Mouse (Mus musculus) adrenal gland, adult 2 months (tissue): ENCODE data around the gene BC049715. TPM values are rescaled to one million over a fixed set of nuclear protein-coding genes. Genes with fewer than 3 reads are reported as not detected.
A peak's percentile ranks its signal among the peaks of the same experiment; 100 is the strongest.
"Not testable (repeated sequence)": the region's sequence is repeated elsewhere in the genome, so short reads cannot be mapped to it uniquely, and the experiment has no call there.

Source experiments
- DNase-seq: peaks from one replicate; pipeline ENCODE4 v3.0.0; 2021
- long read RNA-seq: library from polyadenylated mRNA; stranded (forward); transcript quantifications from one replicate; pipeline ENCODE4 v2.0.0, GENCODE M21; 2021
- polyA plus RNA-seq: library from polyadenylated mRNA; depleted of rRNA; stranded (reverse); fragments of >200 nt; gene quantifications from 2 replicates; pipeline ENCODE4 v1.2.3, GENCODE M21; 2012; rRNA removed
- total RNA-seq, 2 experiments: library from RNA; stranded (reverse); gene quantifications; 2 replicates each; pipeline ENCODE4 v1.2.3; 2021

BC049715 gene
- total RNA-seq (1 to 10 TPM in 1 of 2 experiments, under 1 TPM in 1; 0.41 to 1.1 TPM), polyA plus RNA-seq (0.21 and 0.71 TPM in 2 replicates)
- long read RNA-seq = 0 reads

DNA sequence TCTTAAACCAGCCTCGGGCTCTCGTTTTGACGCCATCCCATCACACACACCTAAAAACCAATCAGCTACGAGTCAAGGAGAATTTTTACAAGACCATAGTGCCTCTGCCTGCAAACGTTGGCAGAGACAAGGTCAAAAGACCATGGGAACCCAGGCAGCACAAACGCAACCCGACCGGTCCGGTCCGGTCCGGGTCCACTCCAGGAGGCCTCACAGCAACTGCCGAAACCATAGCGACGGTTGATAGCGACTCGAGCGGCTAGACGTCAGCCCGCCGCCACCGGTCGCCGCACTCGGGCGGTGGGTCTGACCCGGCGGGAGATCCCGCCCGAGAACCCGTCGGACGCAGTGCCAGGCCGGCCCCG, at the start of gene BC049715:
TSS of gene BC049715 (plus strand) at position 111 of the 365 bp plus-strand sequence.
- no peak for DNase-seq

DNA sequence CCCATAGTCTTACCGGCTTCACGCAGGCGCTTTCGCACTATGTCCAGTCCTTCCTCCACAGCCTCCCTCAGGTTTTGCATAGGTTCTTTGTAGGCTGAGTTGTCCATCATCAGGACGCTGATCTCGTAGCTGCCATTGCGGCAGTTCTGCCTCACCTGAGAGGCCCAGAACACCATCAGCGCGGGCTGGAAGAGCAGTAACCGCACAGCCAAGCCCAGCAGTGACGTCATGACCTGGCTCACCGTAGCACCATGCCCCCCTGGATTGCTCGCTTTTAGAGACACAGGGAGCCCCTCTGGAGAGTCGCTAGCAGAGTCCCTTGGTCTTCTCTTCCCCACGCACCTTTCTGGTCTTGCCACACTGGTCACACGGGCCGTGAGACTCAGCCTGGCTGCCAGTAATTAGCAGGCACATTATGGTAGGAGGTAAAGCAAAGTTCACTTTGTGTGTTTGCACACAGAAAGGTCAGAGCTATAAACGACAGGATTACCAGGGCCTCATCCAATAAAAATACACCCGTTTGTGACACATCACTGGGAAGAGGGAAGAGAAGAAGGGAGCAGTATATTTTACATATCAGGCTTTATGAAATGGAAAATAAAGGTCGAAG, 45.9 kb upstream of the BC049715 start, which contains the start of gene Gucy2c:
TSS of gene Gucy2c (minus strand) at position 389 of the 610 bp plus-strand sequence.
- DNase-seq = no peak

DNA sequence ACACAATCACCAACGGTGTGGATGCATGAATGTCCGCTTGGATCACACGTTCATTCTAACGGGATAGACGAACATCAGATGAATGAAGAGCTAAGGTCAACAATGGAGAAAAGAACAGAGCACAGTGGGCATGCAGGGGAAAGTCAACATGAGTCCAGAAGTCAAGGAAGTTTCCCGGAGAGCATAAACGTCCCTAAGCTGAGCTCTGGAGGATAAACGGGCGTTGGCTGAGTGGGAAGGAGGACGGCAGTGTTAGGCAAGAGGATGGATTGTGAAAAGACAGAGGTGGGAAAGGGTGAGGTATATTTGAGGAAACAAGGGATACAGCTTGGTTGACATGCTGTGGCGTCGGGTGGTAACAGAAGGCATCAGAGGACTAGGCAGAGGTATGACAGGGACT, 45.3 kb upstream of the BC049715 start:
- no peak for DNase-seq

DNA sequence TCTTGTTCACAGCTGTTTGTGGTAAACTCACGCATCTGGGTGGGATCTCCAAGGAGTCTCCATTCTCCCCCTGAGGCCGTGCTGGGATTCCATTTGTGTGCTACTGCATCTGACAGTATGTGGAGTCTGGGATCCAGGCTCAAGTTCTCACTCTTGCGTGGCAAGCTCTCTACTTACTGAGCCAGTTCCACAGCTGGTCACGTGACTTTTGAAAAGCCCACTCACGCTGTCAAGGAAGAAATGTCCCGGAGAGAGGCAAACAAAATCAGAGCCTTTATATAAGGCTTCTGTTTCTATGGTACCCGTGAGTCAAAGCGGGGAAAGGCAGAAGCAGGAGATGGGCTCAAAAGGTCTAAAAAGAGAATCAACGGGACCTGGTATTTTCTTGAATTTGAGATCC, 44.7 kb upstream of the BC049715 start:
- no peak for DNase-seq

DNA sequence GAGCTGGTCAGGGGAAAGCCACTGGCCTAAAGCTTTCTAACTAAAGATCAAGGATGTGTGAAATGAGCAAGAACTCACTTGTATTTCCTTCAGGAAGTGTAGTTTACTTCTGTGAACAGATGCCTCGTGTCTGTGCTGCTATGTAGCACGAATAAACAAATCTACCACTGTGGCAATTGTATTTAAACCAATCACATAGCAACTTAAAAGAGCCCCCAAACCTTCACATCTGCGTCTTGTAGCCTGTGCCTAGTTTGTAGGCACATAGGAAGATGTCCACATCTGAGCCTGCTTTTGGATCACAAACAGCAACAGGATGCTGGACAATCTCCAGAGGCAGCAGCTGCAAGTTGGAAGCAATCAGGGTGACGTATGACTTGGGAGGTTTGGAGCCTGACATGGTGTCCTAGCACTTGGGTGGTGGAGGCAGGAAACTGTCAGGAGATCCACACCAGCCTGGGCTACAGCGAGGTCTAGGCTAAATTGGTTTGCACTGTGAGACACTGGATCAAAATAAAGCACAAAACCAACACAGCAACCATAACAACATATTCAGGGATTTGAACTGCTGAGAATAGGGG, 37.9 kb upstream of the BC049715 start:
- no peak for DNase-seq

DNA sequence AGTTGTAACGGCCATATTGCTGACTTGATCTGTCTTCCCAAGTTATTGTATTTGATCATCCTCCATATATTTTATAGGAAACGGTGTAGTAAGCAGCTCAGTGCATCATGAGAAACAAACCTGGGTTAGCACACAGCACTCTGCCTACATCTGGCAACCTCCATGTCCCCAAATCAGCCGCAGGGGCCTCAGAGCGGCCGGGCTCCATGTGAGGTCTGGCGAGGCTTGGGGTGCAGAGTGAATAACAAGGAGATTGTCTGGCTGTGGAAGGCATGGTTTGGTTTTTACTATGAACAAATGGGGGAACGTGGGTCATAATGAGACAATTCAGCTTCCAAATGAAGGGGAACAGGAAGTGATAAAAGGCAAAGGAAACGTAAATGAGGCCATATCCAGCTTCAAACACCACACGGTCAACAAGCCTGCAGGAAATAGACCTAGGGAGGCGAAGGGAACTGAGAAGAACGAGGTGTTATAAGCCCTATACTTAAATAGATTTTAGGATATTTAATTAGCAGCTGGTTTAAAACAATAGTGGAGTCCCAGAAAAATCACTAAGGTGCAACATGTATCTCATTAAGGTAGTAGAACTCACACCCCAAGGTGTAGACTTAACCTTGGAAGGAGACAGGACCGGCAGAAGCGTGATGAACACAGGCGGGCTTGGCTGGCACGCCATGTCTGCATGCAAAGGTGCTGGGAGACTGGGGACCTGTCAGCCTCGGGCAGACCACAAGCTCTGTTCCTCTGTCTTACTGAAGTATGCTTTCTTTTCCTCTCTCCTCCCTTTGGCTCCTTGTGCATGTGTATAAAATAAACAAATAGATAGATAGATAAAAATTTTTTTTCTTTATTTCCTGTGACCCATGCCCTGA, 34.3 kb upstream of the BC049715 start:
- no peak for DNase-seq

DNA sequence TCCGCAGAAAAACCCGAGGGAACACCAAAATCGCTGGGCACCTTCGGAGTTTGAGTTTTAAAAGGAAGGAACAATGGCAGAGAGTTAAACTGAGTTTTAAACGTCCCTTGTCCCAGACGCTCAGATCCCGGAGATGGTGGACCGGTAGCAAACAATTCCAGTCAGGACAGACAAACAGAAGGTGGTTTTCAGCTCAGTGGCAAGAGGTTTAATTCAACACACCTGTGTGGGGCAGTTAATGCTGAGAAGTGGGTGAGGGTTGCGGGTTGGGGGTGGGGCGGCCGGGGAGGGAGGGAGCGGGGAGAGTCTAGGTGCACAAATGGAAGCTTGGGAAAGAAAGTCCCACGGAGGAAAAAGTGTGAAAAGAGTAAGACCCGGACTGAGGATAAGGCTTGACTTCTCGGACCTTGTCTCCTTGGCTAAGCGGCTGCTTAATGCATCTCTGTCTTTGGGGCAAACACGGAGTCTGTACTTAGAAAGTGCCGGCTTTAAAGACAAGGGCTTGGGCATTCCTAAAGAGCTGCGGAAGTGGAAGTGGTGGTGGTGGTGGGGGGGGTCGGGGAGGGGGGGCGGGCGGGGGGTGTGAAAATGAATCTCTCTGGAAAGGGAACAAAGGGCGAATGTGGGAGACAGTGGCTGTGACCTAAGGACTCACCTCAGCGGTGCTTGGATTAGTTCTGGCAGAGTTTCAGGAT, 33.4 kb upstream of the BC049715 start:
- no peak for DNase-seq

DNA sequence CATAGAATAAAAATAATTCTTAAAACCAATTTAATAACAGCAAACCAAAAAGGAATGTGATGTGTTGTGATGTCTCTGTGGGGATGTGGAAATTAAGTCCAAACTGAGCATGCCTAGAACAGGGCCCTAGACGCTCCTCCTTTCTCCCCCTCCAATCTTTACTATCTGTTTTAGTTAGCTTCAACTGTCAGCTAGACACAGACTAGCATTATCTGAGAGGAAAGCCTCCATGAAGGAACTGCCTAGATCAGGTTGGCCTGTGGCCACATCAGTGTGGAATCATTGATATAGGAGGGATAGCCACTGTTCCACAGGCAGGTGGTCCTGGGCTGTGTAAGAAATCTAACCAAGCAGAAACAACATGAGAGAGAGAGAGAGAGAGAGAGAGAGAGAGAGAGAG, 32.3 kb upstream of the BC049715 start:
- DNase-seq = no peak

DNA sequence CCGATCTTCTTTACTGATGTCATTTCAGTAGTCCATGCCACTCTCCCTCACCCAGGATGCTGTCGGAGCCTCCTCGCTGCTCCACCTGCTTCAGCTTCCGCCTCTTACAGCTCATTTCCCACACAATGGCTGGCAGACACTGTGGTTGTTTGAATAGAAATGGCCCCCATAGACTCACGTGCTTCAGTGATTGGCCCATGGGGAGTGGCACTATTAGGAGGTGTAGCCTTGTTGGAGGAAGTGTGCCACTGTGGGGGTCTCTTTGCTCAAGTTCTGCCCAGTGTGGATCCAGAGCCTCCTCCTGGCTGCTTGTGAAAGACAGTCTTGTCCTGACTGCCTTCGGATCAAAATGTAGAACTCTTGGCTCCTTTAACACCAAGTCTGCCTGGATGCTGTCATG, 31.6 kb upstream of the BC049715 start:
- DNase-seq = no peak

DNA sequence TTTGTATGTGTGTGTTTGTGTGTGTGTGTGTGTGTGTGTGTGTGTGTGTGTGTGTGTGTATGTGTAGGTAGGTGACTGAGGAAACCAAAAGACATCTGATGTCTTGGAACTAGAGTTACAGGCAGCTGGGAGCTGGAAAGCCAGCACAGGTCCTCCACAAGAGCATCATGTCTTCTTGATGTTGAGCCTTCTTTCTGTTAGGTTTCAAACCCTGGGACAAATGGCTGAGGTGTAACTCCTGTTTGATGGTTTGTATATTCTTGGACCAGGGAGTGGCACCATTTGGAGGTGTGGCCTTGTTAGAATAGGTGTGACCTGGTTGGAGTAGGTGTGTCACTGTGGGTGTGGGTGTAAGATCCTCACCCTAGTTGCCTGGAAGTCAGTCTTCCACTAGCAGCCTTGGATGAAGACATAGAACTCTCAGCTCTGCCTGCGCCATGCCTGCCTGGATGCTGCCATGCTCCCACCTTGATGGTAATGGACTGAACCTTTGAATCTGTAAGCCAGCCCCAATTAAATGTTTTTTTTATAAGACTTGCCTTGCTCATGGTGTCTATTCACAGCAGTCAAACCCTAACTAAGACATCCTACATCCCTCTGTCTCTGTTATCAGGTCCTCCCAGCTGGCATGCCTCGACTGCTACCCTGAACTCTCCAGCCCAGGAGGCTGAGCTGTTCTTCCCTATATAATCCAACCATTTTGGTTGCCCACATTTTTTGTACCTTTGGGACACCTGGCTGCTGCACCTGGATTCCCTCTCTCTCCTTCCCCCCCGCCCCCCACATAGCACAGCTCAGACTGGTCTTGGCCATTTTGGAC, 29.3 kb upstream of the BC049715 start:
- not testable (repeated sequence) for DNase-seq

DNA sequence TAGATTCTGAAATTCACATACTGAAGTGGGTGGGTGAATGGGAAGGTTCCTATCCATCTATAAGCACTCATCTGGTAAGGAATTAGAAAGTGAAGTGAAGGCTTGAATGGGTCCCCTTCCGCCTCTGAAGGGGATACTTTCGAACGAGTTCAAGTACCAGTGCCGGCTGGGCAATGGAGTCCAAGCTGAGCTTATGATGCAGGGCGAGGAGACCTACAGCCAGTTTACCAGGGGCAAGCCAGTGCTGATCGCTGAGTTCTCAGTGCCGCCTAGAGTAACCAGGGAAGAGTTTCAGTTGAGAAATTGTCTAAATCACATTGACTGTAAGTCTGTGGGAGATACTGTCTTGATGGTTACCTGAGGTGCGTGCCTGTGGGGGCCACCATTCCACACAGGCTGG, 26.7 kb upstream of the BC049715 start:
- no peak for DNase-seq

DNA sequence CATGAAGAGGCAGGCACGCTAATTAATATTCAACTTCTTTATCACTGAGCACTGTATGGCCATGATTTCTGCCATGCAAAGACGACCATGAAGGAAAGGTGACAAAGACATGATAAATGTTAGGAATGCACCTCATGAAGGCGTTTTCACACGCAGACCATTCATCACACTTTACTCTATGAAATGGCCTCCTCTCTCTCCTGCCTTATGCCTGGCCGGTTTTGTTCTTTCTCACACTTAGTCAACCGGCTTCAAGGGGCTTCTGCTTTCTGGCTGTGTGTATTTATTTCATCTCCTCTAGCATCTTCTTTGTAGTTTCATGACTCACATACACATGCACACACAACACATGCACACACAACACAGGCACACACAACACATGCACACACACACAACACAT, 26.2 kb upstream of the BC049715 start:
- no peak for DNase-seq

DNA sequence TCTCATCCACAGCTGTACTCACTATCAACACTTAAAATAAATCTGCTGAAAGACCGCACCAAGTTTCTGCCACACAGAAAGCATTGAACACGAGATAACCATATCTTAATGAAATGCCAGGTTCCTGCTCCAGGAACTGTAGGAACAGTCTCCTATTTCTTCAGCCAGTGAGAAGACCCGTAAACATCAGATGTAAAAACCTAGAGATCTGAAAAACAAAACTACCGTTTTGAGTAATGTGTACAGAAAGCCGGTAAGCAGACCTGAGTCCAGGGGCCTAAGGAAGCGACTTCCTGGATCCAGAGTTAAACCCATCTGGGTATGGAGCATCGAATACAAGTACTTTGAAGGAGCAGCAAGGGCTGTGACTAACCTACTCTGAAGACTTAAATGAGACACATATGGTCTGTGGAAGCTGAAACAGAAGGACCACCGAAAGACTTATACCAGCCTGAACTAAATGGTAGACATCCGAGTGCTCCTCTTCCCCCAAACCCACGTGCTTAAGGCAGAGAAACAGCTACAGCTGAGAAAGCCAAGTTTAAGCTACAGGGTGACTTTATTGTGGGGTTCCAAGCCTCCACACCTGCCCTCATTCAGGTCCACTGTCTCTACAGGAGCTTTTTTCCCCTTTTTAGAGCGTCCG, 24.2 kb upstream of the BC049715 start:
- DNase-seq = no peak

DNA sequence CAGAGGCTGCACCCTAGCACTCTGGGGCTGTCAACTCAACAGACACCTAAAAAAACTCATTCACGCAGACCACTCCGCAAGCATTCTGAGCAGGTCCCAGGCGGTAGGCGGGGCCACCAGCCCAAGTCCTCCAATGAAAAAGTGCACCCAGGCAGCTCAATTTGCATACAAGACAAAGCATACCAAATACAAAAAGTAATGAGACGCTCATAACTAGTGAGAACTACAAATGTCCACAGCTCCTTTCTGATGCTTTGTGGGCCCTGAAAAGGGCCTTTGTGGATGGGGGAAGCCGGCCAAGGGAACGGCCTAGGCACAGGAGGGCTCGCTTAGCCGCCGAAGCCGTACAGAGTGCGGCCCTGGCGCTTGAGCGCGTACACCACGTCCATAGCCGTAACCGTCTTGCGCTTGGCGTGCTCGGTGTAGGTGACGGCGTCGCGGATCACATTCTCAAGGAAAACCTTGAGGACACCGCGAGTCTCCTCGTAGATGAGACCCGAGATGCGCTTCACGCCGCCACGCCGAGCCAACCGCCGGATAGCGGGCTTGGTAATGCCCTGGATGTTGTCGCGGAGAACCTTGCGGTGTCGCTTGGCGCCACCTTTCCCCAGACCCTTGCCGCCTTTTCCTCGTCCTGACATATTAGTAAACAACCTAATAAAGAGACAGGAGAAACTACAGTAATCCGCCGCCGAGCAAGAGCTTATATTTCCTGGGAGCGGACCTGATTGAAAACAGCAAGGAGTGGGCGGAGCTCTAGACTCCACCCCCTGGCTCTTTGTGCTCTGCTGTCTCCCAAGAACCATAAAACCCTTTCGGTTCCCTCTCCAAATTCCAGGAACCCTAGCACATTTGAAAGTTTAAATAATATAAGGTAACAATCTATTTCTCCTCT, 23.4 kb upstream of the BC049715 start, which contains the start of gene Hist4h4:
TSS of gene Hist4h4 (minus strand) at position 677 of the 895 bp plus-strand sequence.
- peak; percentile 95 for DNase-seq

DNA sequence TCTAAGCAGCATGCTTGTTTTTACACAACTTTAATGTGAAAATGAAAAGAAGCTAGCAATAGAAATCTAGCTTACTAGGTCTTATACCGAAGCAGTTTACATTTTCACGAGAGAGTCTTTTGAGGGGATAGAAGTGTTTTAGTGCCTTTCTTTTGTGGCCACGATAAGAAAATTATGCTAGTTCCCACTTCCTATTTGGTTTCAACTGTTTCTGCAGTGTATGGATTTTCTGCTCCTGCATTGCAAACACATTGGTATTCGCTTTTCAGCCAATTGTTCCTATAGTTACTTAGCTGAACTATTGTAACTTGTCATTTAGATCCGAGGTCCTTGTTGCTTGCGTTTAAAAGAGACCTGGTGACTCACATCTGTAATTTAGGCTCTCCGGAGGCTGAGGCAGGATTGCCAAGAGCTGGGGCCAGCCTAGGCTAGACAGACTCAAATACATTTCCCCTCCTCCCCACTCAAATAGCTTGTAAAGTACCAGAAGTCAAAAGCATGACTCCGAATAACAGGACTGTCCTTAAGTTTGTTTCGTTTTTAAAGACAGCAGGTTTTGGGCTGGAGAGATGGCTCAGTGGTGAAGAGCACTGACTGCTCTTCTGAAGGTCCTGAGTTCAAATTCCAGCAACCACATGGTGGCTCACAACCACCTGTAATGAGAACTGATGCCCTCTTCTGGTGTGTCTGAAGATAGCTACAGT, 22.6 kb upstream of the BC049715 start:
- DNase-seq = no peak

DNA sequence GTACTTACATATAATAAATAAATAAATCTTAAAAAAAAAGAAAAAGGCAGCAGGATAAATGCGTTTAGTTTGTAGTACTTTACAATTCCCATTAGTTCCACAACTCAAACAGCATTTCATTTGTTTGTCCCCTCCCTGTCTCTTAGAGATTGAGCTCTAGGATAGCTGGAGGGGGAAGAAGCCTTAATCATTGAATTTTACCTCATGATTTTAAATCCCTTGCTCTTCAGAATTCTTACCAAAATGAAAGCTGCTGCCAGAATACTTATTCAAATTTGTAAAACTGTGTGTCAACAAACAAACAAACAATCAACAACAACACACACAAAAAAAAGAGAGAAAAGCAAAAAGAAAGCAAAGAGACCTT, 22.0 kb upstream of the BC049715 start:
- no peak for DNase-seq

DNA sequence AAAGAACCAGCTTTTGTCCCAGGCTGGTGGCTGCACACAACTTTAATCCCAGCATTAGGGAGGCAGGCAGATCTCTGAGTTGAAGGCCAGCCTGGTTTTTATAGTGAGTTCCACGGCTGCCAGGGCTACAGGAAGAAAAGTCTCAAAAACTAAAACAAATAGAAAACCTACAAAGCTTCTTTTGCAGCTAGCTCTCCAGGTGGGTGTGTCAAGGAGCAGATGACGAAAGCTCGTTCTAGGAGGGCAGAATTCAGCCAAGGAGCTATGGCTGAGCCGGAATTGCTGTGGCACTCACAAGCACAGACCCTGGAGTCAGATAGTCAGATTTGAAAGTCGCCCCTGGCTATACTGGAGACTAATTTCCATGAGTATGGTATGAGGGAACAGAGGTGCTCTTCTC, 20.6 kb upstream of the BC049715 start:
- peak; percentile 26 for DNase-seq

DNA sequence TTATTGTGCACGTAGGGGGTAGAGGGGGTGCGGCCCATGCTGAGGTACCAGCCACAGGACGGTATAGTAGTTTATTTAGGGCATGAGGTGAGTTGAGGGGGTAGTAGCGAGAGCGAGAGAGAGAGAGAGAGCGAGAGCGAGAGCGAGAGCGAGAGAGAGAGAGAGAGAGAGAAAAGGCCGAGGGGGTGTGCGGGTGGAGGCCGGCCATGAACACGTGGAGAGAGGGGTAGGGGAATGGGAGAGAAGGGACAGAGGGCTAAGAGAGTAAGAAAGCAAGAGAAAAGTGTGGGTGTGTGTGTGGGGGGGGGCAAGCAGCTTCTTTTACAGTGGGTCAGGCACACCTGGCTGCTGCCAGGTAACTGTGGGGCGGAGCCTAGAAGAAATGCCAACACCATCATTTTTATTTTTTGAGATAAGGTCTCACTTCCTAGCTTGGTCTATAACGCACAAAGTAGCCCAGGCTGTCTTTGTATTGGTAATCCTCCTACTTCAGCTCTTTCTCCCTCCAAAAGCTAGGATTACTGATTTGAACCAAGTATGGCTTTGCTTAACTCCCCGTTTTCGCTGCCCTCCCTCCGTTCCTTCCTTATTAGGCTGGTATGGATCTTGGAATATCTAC, 19.9 kb upstream of the BC049715 start:
- no peak for DNase-seq

DNA sequence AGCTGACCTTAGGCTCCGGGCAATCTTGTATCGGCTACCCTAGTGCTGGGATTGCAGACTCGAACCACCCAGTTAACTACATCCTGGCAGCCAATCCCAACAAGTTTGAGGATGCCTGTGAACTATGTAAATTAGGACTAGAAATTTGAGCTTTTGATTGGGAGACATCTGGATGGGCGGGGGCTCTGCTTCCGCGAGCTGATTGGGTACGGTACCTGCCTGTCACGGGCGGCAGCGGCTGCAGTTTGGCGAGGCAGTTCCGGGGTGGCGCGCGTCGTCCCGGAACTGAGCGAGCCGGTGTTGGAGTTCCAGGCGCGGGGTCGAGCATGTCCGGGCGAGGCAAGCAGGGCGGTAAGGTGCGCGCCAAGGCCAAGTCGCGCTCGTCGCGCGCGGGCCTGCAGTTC, 19.4 kb upstream of the BC049715 start, which contains the start of gene H2afj:
TSS of gene H2afj (plus strand) at position 231 of the 404 bp plus-strand sequence.
- DNase-seq = peak; percentile 99
